In the genomic region with DNA sequence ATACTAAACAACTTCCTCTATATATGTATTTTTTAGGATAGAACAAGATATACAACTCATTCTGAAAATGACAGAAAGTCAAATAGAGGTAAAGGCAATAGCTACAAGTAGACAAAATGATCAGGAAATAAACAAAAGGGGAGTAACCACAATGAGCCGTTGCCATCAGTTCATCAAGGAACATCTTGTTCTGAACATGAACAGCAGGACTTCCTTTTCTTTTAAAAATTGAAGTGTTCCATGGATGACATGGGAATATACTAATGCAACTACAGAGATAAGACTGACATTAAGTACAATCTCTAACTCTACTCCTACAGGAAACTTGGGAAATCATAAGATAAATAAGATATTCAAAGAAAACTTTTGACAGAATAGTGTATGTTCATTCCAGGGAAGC, we compare ENCODE assay signal across 21 mouse cellular contexts.
DNase-seq lines count a peak whose midpoint lies in the region; ATAC-seq and TF ChIP-seq lines count a peak whose summit lies in the region.
"Had no signal": no experiment of that assay in that cellular context is flagged by ENCODE, and none has a peak within 500 bp of the region (broad histone marks: within the 10 kb centered on the region; RNA-seq: fewer than 3 reads in every experiment).

No protein-coding gene starts in this region.

- ATAC-seq in liver, postnatal 0 days, result no peak
- no peak for ATAC-seq in lung, postnatal 0 days
- ATAC-seq: activated CD4-positive, CD25-positive, alpha-beta regulatory T cell, adult 4 months; CD4-positive, CD25-positive, alpha-beta regulatory T cell, adult 4 months; Patski had no signal

- H3K27ac ChIP-seq in liver, postnatal 0 days (ENCODE audit: low read depth), result no peak overlapping the region
- no peak overlapping the region for H3K27ac ChIP-seq in lung, postnatal 0 days (ENCODE audit: low read length)

- no peaks in the 10 kb centered on the region for H3K4me1 ChIP-seq in liver, postnatal 0 days (ENCODE audit: insufficient read depth)
- H3K4me1 ChIP-seq in lung, postnatal 0 days (ENCODE audit: insufficient read depth, low read depth, low read length), result no peaks in the 10 kb centered on the region

- WGBS in liver, postnatal 0 days (ENCODE audit: insufficient replicate concordance), result 35% methylated on average over 1 of the region's 1 CpGs
- WGBS in lung, postnatal 0 days, result 56% methylated on average over 1 of the region's 1 CpGs

- TF ChIP-seq CTCF in liver, postnatal 0 days (IDR thresholded peaks at IDR 0.05; ENCODE audit: low read depth), result no peak
- no peak for TF ChIP-seq CTCF in lung, postnatal 0 days (IDR thresholded peaks at IDR 0.05)

- H3K9me3 ChIP-seq in liver, postnatal 0 days (ENCODE audit: low read length), result no peaks in the 10 kb centered on the region
- H3K9me3 ChIP-seq in lung, postnatal 0 days (ENCODE audit: low read length), result no peaks in the 10 kb centered on the region
- H3K9me3 ChIP-seq: G1E had no signal

- H3K36me3 ChIP-seq in liver, postnatal 0 days (replicated peaks; ENCODE audit: insufficient read depth, low read length), result peaks cover 21% of the 10 kb centered on the region; the same call in 1 of the 2 replicates
- peaks cover 10% of the 10 kb centered on the region; the same call in 1 of the 2 replicates for H3K36me3 ChIP-seq in lung, postnatal 0 days (ENCODE audit: insufficient read depth, low read length)

- no peaks in the 10 kb centered on the region for H3K27me3 ChIP-seq in liver, postnatal 0 days (ENCODE audit: insufficient read depth, low read length)
- H3K27me3 ChIP-seq in lung, postnatal 0 days (replicated peaks; ENCODE audit: insufficient read depth, low read length), result no peaks in the 10 kb centered on the region
- H3K27me3 ChIP-seq: CH12.LX, Patski had no signal

- no peak for DNase-seq in liver, postnatal 0 days
- DNase-seq in liver, result no peak
- no peak for DNase-seq in lung, postnatal 0 days (ENCODE audit: low spot score)
- no peak for DNase-seq in lung, postnatal 10 days
- peak; percentile 12 for DNase-seq in lung, postnatal 36 days
- DNase-seq in lung, adult 18-20 months, result no peak
- DNase-seq: adrenal gland, adult 2 months; adrenal gland, adult 8-10 months; adrenal gland, postnatal 10 days; adrenal gland, postnatal 14 days; adrenal gland, postnatal 25 days; adrenal gland, postnatal 36 days; B cell, adult 2 months; cerebellum, adult 11 months; cerebellum, adult 11-12 months; cerebellum, adult 18-20 months had no signal

- no peak overlapping the region for H3K9ac ChIP-seq in liver, postnatal 0 days (replicated peaks)
- no peak overlapping the region for H3K9ac ChIP-seq in lung, postnatal 0 days (replicated peaks; ENCODE audit: low read depth)

- 0 out of 2 replicates have a peak, but pooled peaks have one; percentile 43 for TF ChIP-seq EP300 in liver, postnatal 0 days (IDR thresholded peaks at IDR 0.05; ENCODE audit: low read depth)
- peak; percentile 94 for TF ChIP-seq EP300 in lung, postnatal 0 days (IDR thresholded peaks at IDR 0.05)

- H3K4me2 ChIP-seq in liver, postnatal 0 days (ENCODE audit: low read depth, low read length), result no peak overlapping the region
- no peak overlapping the region for H3K4me2 ChIP-seq in lung, postnatal 0 days (replicated peaks; ENCODE audit: low read depth, low read length)

- H3K4me3 ChIP-seq in liver, postnatal 0 days (ENCODE audit: low read depth, low read length), result no peak overlapping the region
- H3K4me3 ChIP-seq in lung, postnatal 0 days (ENCODE audit: low read depth, low read length), result no peak overlapping the region
